Mouse (Mus musculus) MEL (cell line): ENCODE data around the gene Hoxd4. TPM values are rescaled to one million over a fixed set of nuclear protein-coding genes. Genes with fewer than 3 reads are reported as not detected.

Source experiments
- DNase-seq: peaks from one replicate; pipeline ENCODE4 v3.0.0; 2011; ENCODE audit warnings: low read depth, low spot score
- H3K27ac ChIP-seq: 2 replicates; pipeline ENCODE4 v1.5.1; 2012; ENCODE audit warnings: low read depth, mild to moderate bottlenecking, control low read depth, low read length, moderate library complexity; ENCODE audit not compliant: control insufficient read depth
- H3K27me3 ChIP-seq, 2 experiments: fragments of 150-350 bp in 1 of 2; sonication (generic) in 1 of 2; 2 replicates each; pipeline ENCODE4 v1.6.1; 2012; ENCODE audit warnings: low read length in 2 of 2, mild to moderate bottlenecking in 2 of 2, improper control_type of control experiment in 1 of 2, moderate library complexity in 1 of 2; ENCODE audit not compliant: insufficient read depth in 2 of 2, control insufficient read depth in 1 of 2
- H3K36me3 ChIP-seq, 2 experiments: 2 replicates each; pipeline ENCODE4 v1.6.1; 2012 to 2014; ENCODE audit warnings: low read length in 2 of 2, improper control_type of control experiment in 1 of 2, inconsistent platforms in 1 of 2, mild to moderate bottlenecking in 1 of 2; ENCODE audit not compliant: insufficient read depth in 2 of 2, control insufficient read depth in 1 of 2
- H3K4me1 ChIP-seq, 2 experiments: fragments of 150-350 bp in 1 of 2; sonication (generic) in 1 of 2; 2 replicates each; pipeline ENCODE4 v1.6.1; 2012; ENCODE audit warnings: low read length in 2 of 2, improper control_type of control experiment in 1 of 2, mild to moderate bottlenecking in 1 of 2; ENCODE audit not compliant: insufficient read depth in 2 of 2, control insufficient read depth in 1 of 2
- H3K4me3 ChIP-seq, 2 experiments: fragments of 150-350 bp in 1 of 2; sonication (generic) in 1 of 2; 2 replicates each; pipeline ENCODE4 v1.5.1; 2012; ENCODE audit warnings: low read depth in 2 of 2, low read length in 2 of 2, mild to moderate bottlenecking in 2 of 2, moderate library complexity in 2 of 2, control low read depth in 1 of 2, improper control_type of control experiment in 1 of 2; ENCODE audit not compliant: control insufficient read depth in 1 of 2, insufficient read depth in 1 of 2
- H3K79me2 ChIP-seq: 2 replicates; pipeline ENCODE4 v1.6.1; 2012; ENCODE audit warnings: mild to moderate bottlenecking, low read length, moderate library complexity; ENCODE audit not compliant: control insufficient read depth, poor library complexity, insufficient read depth
- H3K9ac ChIP-seq: 2 replicates; pipeline ENCODE4 v1.6.1; 2012; ENCODE audit warnings: low read depth, mild to moderate bottlenecking, control low read depth, low read length, moderate library complexity; ENCODE audit not compliant: control insufficient read depth, poor library complexity, severe bottlenecking
- H3K9me3 ChIP-seq: fragments of 150-350 bp; sonication (generic); replicated peaks from 2 replicates; pipeline ENCODE4 v1.6.1; 2012; ENCODE audit warnings: mild to moderate bottlenecking, low read length, improper control_type of control experiment, moderate library complexity; ENCODE audit not compliant: insufficient read depth
- TAL1 ChIP-seq: IDR thresholded peaks from 2 replicates; pipeline ENCODE4 v1.6.1; 2012; ENCODE audit warnings: mild to moderate bottlenecking, inconsistent platforms, low read length, moderate library complexity, mixed read lengths
- USF1 ChIP-seq: IDR thresholded peaks from 2 replicates; pipeline ENCODE4 v1.6.1; 2014; ENCODE audit warnings: low read depth, mild to moderate bottlenecking, inconsistent platforms, low read length, improper control_type of control experiment, moderate library complexity
- polyA plus RNA-seq, 2 experiments: library from polyadenylated mRNA; stranded (reverse) in 1 of 2; unstranded in 1 of 2; fragments of >175 nt in 1 of 2; fragments of >200 nt in 1 of 2; gene quantifications; 2 replicates each; pipeline versions ENCODE4 v1.2.1 to v1.2.4; 2012; ENCODE audit warnings: low replicate concordance in 2 of 2, low read depth in 1 of 2; ENCODE audit not compliant: insufficient read length in 2 of 2, insufficient read depth in 1 of 2, missing spikeins in 1 of 2
- total RNA-seq: library from RNA; depleted of rRNA; stranded (reverse); fragments of 300-350 nt; gene quantifications from 2 replicates; pipeline ENCODE4 v1.2.3, GENCODE M21; 2012; rRNA removed

Gene Hoxd4
- total and polyA plus RNA-seq, 3 experiments, result not detected

GRCm38 (mm10) chr2:74777536-74778275 is 66.0 kb downstream of the Hoxd4 start:
- no peaks in the 10 kb centered on the region for H3K36me3 ChIP-seq
- no peaks in the 10 kb centered on the region for H3K4me1 ChIP-seq
- no peak overlapping the region for H3K4me3 ChIP-seq
- H3K27ac ChIP-seq, result no peak overlapping the region
- DNase-seq, result no peak
- peaks cover 2 to 3% of the 10 kb centered on the region in 2 experiments for H3K27me3 ChIP-seq
- H3K9me3 ChIP-seq, result no peaks in the 10 kb centered on the region
- H3K9ac ChIP-seq, result no peak overlapping the region
- no peak for TF ChIP-seq USF1
- no peak for TF ChIP-seq TAL1
- H3K79me2 ChIP-seq, result no peaks in the 10 kb centered on the region

Other genes starting within 250 kb of the Hoxd4 start
- gene Lnpk, start 132.5 kb upstream of the Hoxd4 start, total RNA-seq, result 35.5 and 36.1 TPM in 2 replicates
- gene Lnpk, start 132.5 kb upstream of the Hoxd4 start, polyA plus RNA-seq, result 10 to 100 TPM in 1 of 2 experiments, not detected in 1; 35.5 TPM
- gene Evx2, start 52.4 kb upstream of the Hoxd4 start, total RNA-seq, result not detected in 2 replicates
- not detected for gene Evx2, start 52.4 kb upstream of the Hoxd4 start, polyA plus RNA-seq
- not detected in 2 replicates for gene Hoxd13, start 43.6 kb upstream of the Hoxd4 start, total RNA-seq
- not detected for gene Hoxd13, start 43.6 kb upstream of the Hoxd4 start, polyA plus RNA-seq
- not detected in 2 replicates for gene Hoxd12, start 36.9 kb upstream of the Hoxd4 start, total RNA-seq
- gene Hoxd12, start 36.9 kb upstream of the Hoxd4 start, polyA plus RNA-seq, result not detected
- not detected in 2 replicates for gene Hoxd11, start 32.4 kb upstream of the Hoxd4 start, total RNA-seq
- not detected for gene Hoxd11, start 32.4 kb upstream of the Hoxd4 start, polyA plus RNA-seq
- not detected in 2 replicates for gene Hoxd10, start 20.0 kb upstream of the Hoxd4 start, total RNA-seq
- gene Hoxd10, start 20.0 kb upstream of the Hoxd4 start, polyA plus RNA-seq, result not detected
- gene Hoxd9, start 14.2 kb upstream of the Hoxd4 start, total RNA-seq, result not detected in 2 replicates
- gene Hoxd9, start 14.2 kb upstream of the Hoxd4 start, polyA plus RNA-seq, result not detected
- gene Hoxd8, start 7.3 kb upstream of the Hoxd4 start, total RNA-seq, result 4.7 and 5.4 TPM in 2 replicates
- gene Hoxd8, start 7.3 kb upstream of the Hoxd4 start, polyA plus RNA-seq, result 1 to 10 TPM in 1 of 2 experiments, not detected in 1; 7.4 TPM
- gene Hoxd3, start within 50 bp of the Hoxd4 start, total RNA-seq, result not detected in 2 replicates
- gene Hoxd3, start within 50 bp of the Hoxd4 start, polyA plus RNA-seq, result not detected
- gene Gm28230, start 14.8 kb downstream of the Hoxd4 start, total RNA-seq, result not detected in 2 replicates
- gene Gm28230, start 14.8 kb downstream of the Hoxd4 start, polyA plus RNA-seq, result not detected
- gene Hoxd1, start 51.1 kb downstream of the Hoxd4 start, total RNA-seq, result not detected in 2 replicates
- gene Hoxd1, start 51.1 kb downstream of the Hoxd4 start, polyA plus RNA-seq, result not detected
- gene Mtx2, start 113.9 kb downstream of the Hoxd4 start, total RNA-seq, result 81.9 and 85.0 TPM in 2 replicates
- 1,000 to 10,000 TPM in 1 of 2 experiments, 100 to 1,000 TPM in 1; 152 to 1,244 TPM for gene Mtx2, start 113.9 kb downstream of the Hoxd4 start, polyA plus RNA-seq